Mouse (Mus musculus) urinary bladder, postnatal 0 days (tissue): ENCODE data around the gene Shroom1. TPM values are rescaled to one million over a fixed set of nuclear protein-coding genes. Genes with fewer than 3 reads are reported as not detected.

Experiments
- microRNA-seq: library from miRNA; unstranded; fragments of <30 nt; microRNA quantifications from one replicate; pipeline ENCODE4, GENCODE M21; 2016
- polyA plus RNA-seq: library from polyadenylated mRNA; unstranded; fragments of >200 nt; fragmentation: Nextera tagmentation; extraction: Ambion mirVana; gene quantifications from 2 replicates; pipeline ENCODE4 v1.2.1, GENCODE M21; 2015

Shroom1 gene
- polyA plus RNA-seq = 2.8 and 4.9 TPM in 2 replicates

GRCm38 (mm10) chr11:53456474-53457371 lies at the start of gene Shroom1, which contains the start of gene Gm10447:
Gene Shroom1 (plus strand): TSS chr11:53457205.
Gene Gm10447 (minus strand): TSS chr11:53457110.

GRCm38 (mm10) chr11:53423036-53423435 lies 34.0 kb upstream of the Shroom1 start, which contains the start of gene Leap2:
Gene Leap2 (minus strand): TSS chr11:53423170.

GRCm38 (mm10) chr11:53430670-53431346 lies 26.2 kb upstream of the Shroom1 start, which contains the start of the genes Uqcrq and Gdf9:
Gene Uqcrq (minus strand): TSS chr11:53430831.
Gene Gdf9 (plus strand): TSS chr11:53431023.

GRCm38 (mm10) chr11:53469968-53470695 lies 13.1 kb downstream of the Shroom1 start, which contains the start of gene Gm9837:
Gene Gm9837 (minus strand): TSS chr11:53470479.

GRCm38 (mm10) chr11:53479783-53480301 lies 22.8 kb downstream of the Shroom1 start, which contains the start of the genes Gm9945 and Sowaha:
Gene Gm9945 (plus strand): TSS chr11:53480166.
Gene Sowaha (minus strand): TSS chr11:53480274.

Small RNA genes within 50 kb of the gene (microRNA-seq; reads per million reads assigned to microRNA genes)
- not detected for gene Mir6920

Other genes starting within 250 kb of the Shroom1 start
- 59.6 and 72.8 TPM in 2 replicates for gene Hspa4, start 156.7 kb upstream of the Shroom1 start, polyA plus RNA-seq
- 9.8 and 12.3 TPM in 2 replicates for gene Zcchc10, start 132.5 kb upstream of the Shroom1 start, polyA plus RNA-seq
- gene Aff4, start 106.4 kb upstream of the Shroom1 start, polyA plus RNA-seq = 42.4 and 44.2 TPM in 2 replicates
- 0.26 TPM in 1 of 2 replicates, not detected in the other for gene Leap2, start 34.0 kb upstream of the Shroom1 start, polyA plus RNA-seq
- gene Uqcrq, start 26.4 kb upstream of the Shroom1 start, polyA plus RNA-seq = 931 and 948 TPM in 2 replicates
- gene Gdf9, start 26.2 kb upstream of the Shroom1 start, polyA plus RNA-seq = 0.54 and 0.88 TPM in 2 replicates
- gene Gm10447, start 95 bp upstream of the Shroom1 start, polyA plus RNA-seq = 0.22 and 0.35 TPM in 2 replicates
- gene Gm9837, start 13.3 kb downstream of the Shroom1 start, polyA plus RNA-seq = not detected in 2 replicates
- gene Gm9945, start 23.0 kb downstream of the Shroom1 start, polyA plus RNA-seq = not detected in 2 replicates
- 1.7 and 1.8 TPM in 2 replicates for gene Sowaha, start 23.1 kb downstream of the Shroom1 start, polyA plus RNA-seq
- 20.6 and 25.3 TPM in 2 replicates for gene Sept8, start 62.1 kb downstream of the Shroom1 start, polyA plus RNA-seq
- gene Kif3a, start 110.2 kb downstream of the Shroom1 start, polyA plus RNA-seq = 29.2 and 31.0 TPM in 2 replicates
- 0.25 TPM in 1 of 2 replicates, not detected in the other for gene Il4, start 161.5 kb downstream of the Shroom1 start, polyA plus RNA-seq
- not detected in 2 replicates for gene Il13, start 177.5 kb downstream of the Shroom1 start, polyA plus RNA-seq